Mouse (Mus musculus) midbrain, embryonic 12.5 days (tissue): Measurements from ENCODE around the gene Tmem86a. TPM values are rescaled to one million over a fixed set of nuclear protein-coding genes. Genes with fewer than 3 reads are reported as not detected.

ENCODE experiments used
- ATAC-seq: fragments of 200-750 bp; cut with Nextera tagmentation; 2 replicates; pipeline ENCODE4 v1.8.0; 2017; ENCODE audit warnings: low read depth, moderate TSS enrichment, moderate library complexity; ENCODE audit not compliant: low FRiP score
- H3K27ac ChIP-seq: fragments of 300-500 bp; sonication (generic); replicated peaks from 2 replicates; pipeline ENCODE4 v1.5.1; 2016; ENCODE audit warnings: mild to moderate bottlenecking
- H3K27me3 ChIP-seq: fragments of 300-500 bp; sonication (generic); 2 replicates; pipeline ENCODE4 v1.6.1; 2016; ENCODE audit warnings: mild to moderate bottlenecking
- H3K36me3 ChIP-seq: fragments of 300-500 bp; sonication (generic); 2 replicates; pipeline ENCODE4 v1.6.1; 2016
- H3K4me1 ChIP-seq: fragments of 300-500 bp; sonication (generic); 2 replicates; pipeline ENCODE4 v1.6.1; 2016
- H3K4me2 ChIP-seq: fragments of 300-500 bp; sonication (generic); replicated peaks from 2 replicates; pipeline ENCODE4 v1.6.1; 2016; ENCODE audit warnings: mild to moderate bottlenecking, moderate library complexity
- H3K4me3 ChIP-seq: fragments of 300-500 bp; sonication (generic); 2 replicates; pipeline ENCODE4 v1.5.1; 2016; ENCODE audit warnings: mild to moderate bottlenecking
- H3K9ac ChIP-seq: fragments of 300-500 bp; sonication (generic); replicated peaks from 2 replicates; pipeline ENCODE4 v1.6.1; 2016; ENCODE audit warnings: mild to moderate bottlenecking, moderate library complexity
- H3K9me3 ChIP-seq: fragments of 300-500 bp; sonication (generic); 2 replicates; pipeline ENCODE4 v1.6.1; 2016; ENCODE audit warnings: mild to moderate bottlenecking
- WGBS: fragments of 180-500 bp; shearing (Covaris S2); methylation state at CpG from one replicate; pipeline ENCODE4 v1.1.7; 2016; 5-methylcytosine and 5-hydroxymethylcytosine counted together
- microRNA-seq: library from miRNA; unstranded; fragments of <30 nt; microRNA quantifications from one replicate; pipeline ENCODE4, GENCODE M21; 2017
- polyA plus RNA-seq: library from polyadenylated mRNA; unstranded; fragments of >200 nt; fragmentation: Nextera tagmentation; extraction: Ambion mirVana; gene quantifications from 2 replicates; pipeline ENCODE4 v1.2.1, GENCODE M21; 2016

Tmem86a gene
- polyA plus RNA-seq, 1 experiment from 2014 or later: 17.4 TPM

DNA sequence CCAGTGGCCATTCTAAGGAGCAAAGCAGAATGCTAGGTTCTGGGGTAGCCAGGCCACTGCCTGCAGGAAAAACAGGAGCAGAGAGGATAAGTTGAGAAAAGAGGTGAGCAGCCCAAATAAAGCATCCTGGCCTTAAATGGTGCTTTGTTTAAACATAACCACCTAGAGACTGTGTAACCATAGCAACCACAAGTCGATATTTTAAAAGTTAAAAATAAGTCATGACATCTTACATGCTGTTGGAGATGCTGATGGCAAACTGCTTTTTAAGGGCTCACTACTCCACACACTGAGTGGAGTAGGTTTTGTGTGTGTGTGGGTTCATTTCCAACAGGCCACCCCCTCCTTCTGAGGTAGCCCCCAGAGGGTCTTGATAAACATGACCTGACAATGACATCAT, 34.7 kb downstream of the Tmem86a start:
- H3K9me3 ChIP-seq: no peaks in the 10 kb centered on the region
- no peak for ATAC-seq
- WGBS: 72% methylated on average over 1 of the region's 1 CpGs
- no peak overlapping the region for H3K4me3 ChIP-seq
- no peak overlapping the region for H3K4me2 ChIP-seq
- no peak overlapping the region for H3K27ac ChIP-seq
- H3K9ac ChIP-seq: no peak overlapping the region
- no peaks in the 10 kb centered on the region for H3K4me1 ChIP-seq
- no peaks in the 10 kb centered on the region for H3K27me3 ChIP-seq
- H3K36me3 ChIP-seq: peaks cover 13% of the 10 kb centered on the region; the same call in 1 of the 2 replicates

GRCm38 (mm10) chr7:47093935-47094334, 43.5 kb downstream of the Tmem86a start:
- Histone ChIP-seq H3K27ac (no peak overlapping the region), H3K4me1 (no peaks in the 10 kb centered on the region), H3K9ac (no peak overlapping the region), H3K27me3 (no peaks in the 10 kb centered on the region), H3K4me3 (no peak overlapping the region), H3K4me2 (no peak overlapping the region), H3K9me3 (no peaks in the 10 kb centered on the region), H3K36me3 (0 out of 2 replicates have a peak, but pooled peaks cover 5% of the 10 kb centered on the region)
- no peak for ATAC-seq
- 94% methylated on average over 5 of the region's 5 CpGs for WGBS

DNA sequence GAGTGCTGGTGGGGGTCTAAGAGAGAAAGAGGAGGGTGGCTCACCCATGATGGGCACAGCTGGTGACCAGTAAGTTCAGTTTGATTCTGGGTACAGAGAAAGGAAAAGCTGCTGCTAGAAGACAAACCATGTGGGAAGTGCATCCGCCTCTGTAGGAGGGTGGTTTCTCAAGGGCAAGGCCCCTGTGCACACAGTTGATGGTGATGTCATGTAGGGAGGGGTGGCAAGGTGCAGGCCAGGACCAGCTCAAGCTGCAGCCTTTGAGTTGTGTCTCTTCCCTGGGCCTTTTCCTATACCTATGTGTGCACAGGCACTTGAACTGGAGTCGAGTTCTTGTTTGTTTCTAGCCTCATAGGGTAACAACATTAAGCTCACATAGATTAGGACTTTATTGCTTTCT, 44.6 kb downstream of the Tmem86a start:
- no peak overlapping the region for H3K27ac ChIP-seq
- H3K4me1 ChIP-seq: no peaks in the 10 kb centered on the region
- H3K27me3 ChIP-seq: no peaks in the 10 kb centered on the region
- no peak overlapping the region for H3K4me3 ChIP-seq
- no peak for ATAC-seq
- H3K4me2 ChIP-seq: no peak overlapping the region
- H3K9me3 ChIP-seq: no peaks in the 10 kb centered on the region
- 87% methylated on average over 2 of the region's 2 CpGs for WGBS
- H3K36me3 ChIP-seq: 0 out of 2 replicates have a peak, but pooled peaks cover 5% of the 10 kb centered on the region
- H3K9ac ChIP-seq: no peak overlapping the region

- no peaks in the 10 kb centered on the region for H3K27me3 ChIP-seq
- no peak overlapping the region for H3K9ac ChIP-seq
- H3K27ac ChIP-seq: no peak overlapping the region
- H3K4me1 ChIP-seq: no peaks in the 10 kb centered on the region
- no peaks in the 10 kb centered on the region for H3K9me3 ChIP-seq
- no peak for ATAC-seq
- H3K4me3 ChIP-seq: no peak overlapping the region
- no peak overlapping the region for H3K4me2 ChIP-seq
- no peaks in the 10 kb centered on the region for H3K36me3 ChIP-seq
- 65% methylated on average over 7 of the region's 7 CpGs for WGBS
Measured at GRCm38 (mm10) chr7:47098044-47098443, 47.6 kb downstream of the Tmem86a start.

- Histone ChIP-seq H3K4me1 (no peaks in the 10 kb centered on the region), H3K36me3 (no peaks in the 10 kb centered on the region), H3K27ac (no peak overlapping the region), H3K9me3 (no peaks in the 10 kb centered on the region), H3K9ac (no peak overlapping the region), H3K4me2 (no peak overlapping the region), H3K4me3 (no peak overlapping the region), H3K27me3 (no peaks in the 10 kb centered on the region)
- no peak for ATAC-seq
- 90% methylated on average over 7 of the region's 7 CpGs for WGBS
Measured at GRCm38 (mm10) chr7:47099306-47099705, 48.9 kb downstream of the Tmem86a start.

DNA sequence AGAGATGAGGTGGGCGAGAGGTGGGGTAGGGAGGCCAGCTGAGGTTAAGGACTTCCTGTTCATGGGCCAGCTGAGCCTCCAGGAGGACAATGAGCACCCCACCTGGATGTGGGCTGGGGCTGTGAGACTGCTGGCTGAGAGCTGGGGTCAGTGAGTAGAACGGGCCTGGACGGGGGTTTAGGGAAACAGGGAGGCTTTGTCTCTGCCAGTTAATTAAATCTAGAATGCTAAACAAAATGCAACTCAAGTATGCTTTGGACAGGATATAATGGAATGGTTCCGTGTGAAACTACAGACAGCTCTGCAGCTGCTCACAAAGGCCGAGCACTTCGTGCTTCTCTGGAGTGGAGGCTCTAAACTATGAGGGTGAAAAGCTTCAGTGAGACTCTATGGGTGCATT, 50.2 kb downstream of the Tmem86a start:
- Histone ChIP-seq H3K9ac (no peak overlapping the region), H3K27ac (no peak overlapping the region), H3K4me2 (no peak overlapping the region), H3K4me1 (no peaks in the 10 kb centered on the region), H3K36me3 (no peaks in the 10 kb centered on the region), H3K4me3 (no peak overlapping the region), H3K27me3 (no peaks in the 10 kb centered on the region), H3K9me3 (no peaks in the 10 kb centered on the region)
- 60% methylated on average over 6 of the region's 6 CpGs for WGBS
- ATAC-seq: no peak

DNA sequence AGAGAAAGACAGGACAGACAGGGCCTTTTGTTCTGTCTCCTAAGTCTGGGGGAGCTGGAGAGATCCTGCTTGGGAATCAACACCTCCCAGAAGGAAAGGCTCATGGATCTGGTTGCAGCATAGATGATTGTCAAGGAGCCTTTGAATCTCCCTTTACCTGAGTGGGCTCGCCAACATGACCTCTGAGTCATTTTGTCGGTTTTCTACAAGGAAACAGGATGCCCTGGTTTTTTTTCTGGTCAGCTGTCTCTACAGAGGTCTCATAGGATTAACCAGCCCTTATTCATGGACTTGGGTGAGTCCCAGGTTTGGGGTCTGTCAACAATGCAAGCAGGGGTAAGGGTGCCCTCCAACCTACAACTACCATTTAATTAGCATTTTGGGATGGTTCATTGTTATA, 52.6 kb downstream of the Tmem86a start:
- no peak for ATAC-seq
- Histone ChIP-seq H3K4me3 (no peak overlapping the region), H3K36me3 (no peaks in the 10 kb centered on the region), H3K4me2 (no peak overlapping the region), H3K9me3 (no peaks in the 10 kb centered on the region), H3K9ac (no peak overlapping the region), H3K27me3 (no peaks in the 10 kb centered on the region), H3K27ac (no peak overlapping the region), H3K4me1 (no peaks in the 10 kb centered on the region)
- WGBS: 74% methylated on average over 2 of the region's 2 CpGs

DNA sequence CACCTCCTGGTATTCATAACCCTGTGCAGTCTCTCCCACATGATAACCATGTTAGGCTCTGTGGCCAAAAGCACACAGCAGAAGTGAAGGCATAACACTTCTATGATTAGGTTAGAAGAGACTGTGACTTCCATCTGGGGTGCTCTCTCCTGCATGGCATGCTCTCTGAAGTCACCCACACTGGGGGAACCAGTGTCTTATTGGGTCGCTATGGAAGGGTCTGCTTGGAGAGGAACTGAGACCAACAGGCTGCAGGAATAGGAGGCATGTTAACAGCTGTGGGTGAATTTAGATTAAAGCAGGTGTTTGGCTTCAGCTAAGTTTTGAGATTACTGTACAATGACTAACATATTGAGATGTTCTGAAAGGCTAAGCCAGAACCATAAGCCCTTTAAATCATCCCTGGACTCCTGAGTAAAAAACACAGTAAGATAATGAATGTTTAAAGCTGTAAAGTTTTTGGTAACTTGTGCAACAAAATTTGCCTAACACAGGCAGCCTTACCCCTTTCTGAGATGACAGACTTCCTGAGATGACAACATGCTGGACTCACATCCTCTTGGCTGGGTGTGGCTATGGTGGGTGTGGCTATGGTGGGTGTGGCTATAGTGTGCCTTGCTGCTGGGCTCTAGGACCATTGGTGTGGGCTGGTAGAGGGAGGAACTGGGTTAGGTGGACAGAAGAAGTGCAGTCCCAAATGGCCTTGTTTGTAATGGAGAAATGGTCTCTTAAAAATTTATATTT, 53.4 kb downstream of the Tmem86a start:
- Histone ChIP-seq H3K4me3 (no peak overlapping the region), H3K27me3 (no peaks in the 10 kb centered on the region), H3K36me3 (no peaks in the 10 kb centered on the region), H3K4me1 (no peaks in the 10 kb centered on the region), H3K9me3 (no peaks in the 10 kb centered on the region), H3K4me2 (no peak overlapping the region), H3K9ac (no peak overlapping the region), H3K27ac (no peak overlapping the region)
- WGBS: 73% methylated on average over 1 of the region's 1 CpGs
- no peak for ATAC-seq

Small RNA genes lying within 50 kb of the gene (microRNA-seq; reads per million reads assigned to microRNA genes)
- gene Mir7056: not detected

Other genes with a start within 250 kb of the Tmem86a start
- 802 and 809 TPM in 2 replicates for gene Ldha, start 209.1 kb upstream of the Tmem86a start, polyA plus RNA-seq
- gene Ldhc, start 189.4 kb upstream of the Tmem86a start, polyA plus RNA-seq: 0.22 TPM in 1 of 2 replicates, not detected in the other
- 318 and 322 TPM in 2 replicates for gene Tsg101, start 130.6 kb upstream of the Tmem86a start, polyA plus RNA-seq
- gene Uevld, start 92.1 kb upstream of the Tmem86a start, polyA plus RNA-seq: 11.8 and 12.1 TPM in 2 replicates
- gene Gm9999, start 67.0 kb upstream of the Tmem86a start, polyA plus RNA-seq: not detected in 2 replicates
- 13.1 and 14.0 TPM in 2 replicates for gene Spty2d1, start 42.2 kb upstream of the Tmem86a start, polyA plus RNA-seq
- gene Ptpn5, start 83.1 kb downstream of the Tmem86a start, polyA plus RNA-seq: 46.4 and 51.5 TPM in 2 replicates
- not detected in 2 replicates for gene Mrgpra6, start 154.3 kb downstream of the Tmem86a start, polyA plus RNA-seq
- gene Mrgpra9, start 202.2 kb downstream of the Tmem86a start, polyA plus RNA-seq: not detected in 2 replicates